Mouse (Mus musculus) small intestine, adult 2 months (tissue): ENCODE measurements around the gene Gabra2. TPM values are rescaled to one million over a fixed set of nuclear protein-coding genes. Genes with fewer than 3 reads are reported as not detected.

Experiments used
- H3K27ac ChIP-seq: fragments of 200-500 bp; 2 replicates; pipeline ENCODE4 v1.5.1; 2012; ENCODE audit warnings: low read depth, low read length, control low read depth, inconsistent platforms; ENCODE audit not compliant: insufficient read depth
- H3K27me3 ChIP-seq: fragments of 200-500 bp; 2 replicates; pipeline ENCODE4 v1.6.1; 2012; ENCODE audit warnings: mild to moderate bottlenecking, moderate library complexity, low read length, inconsistent platforms; ENCODE audit not compliant: control insufficient read depth, insufficient read depth
- H3K36me3 ChIP-seq: fragments of 200-500 bp; 2 replicates; pipeline ENCODE4 v1.6.1; 2012; ENCODE audit warnings: mild to moderate bottlenecking, low read length, control low read depth, inconsistent platforms; ENCODE audit not compliant: control insufficient read depth, insufficient read depth
- H3K4me1 ChIP-seq: fragments of 200-500 bp; 2 replicates; pipeline ENCODE4 v1.6.1; 2012; ENCODE audit warnings: low read length, inconsistent platforms, mixed read lengths; ENCODE audit not compliant: control insufficient read depth, insufficient read depth, insufficient read length
- H3K4me3 ChIP-seq: fragments of 200-500 bp; 2 replicates; pipeline ENCODE4 v1.5.1; 2012; ENCODE audit warnings: low read depth, mild to moderate bottlenecking, control low read depth, inconsistent platforms, low read length, moderate library complexity
- CTCF ChIP-seq: fragments of 200-500 bp; IDR thresholded peaks from 2 replicates; pipeline ENCODE4 v1.5.1; 2012; ENCODE audit warnings: low read depth, mild to moderate bottlenecking, control low read depth, inconsistent platforms, low read length, moderate library complexity, mixed read lengths; ENCODE audit not compliant: insufficient replicate concordance, insufficient read length; ENCODE audit errors: extremely low read depth
- POLR2A ChIP-seq: fragments of 200-500 bp; IDR thresholded peaks from 2 replicates; pipeline ENCODE4 v1.6.1; 2012; ENCODE audit warnings: low read depth, mild to moderate bottlenecking, control low read depth, inconsistent platforms, low read length, moderate library complexity
- WGBS: fragments of 180-500 bp; shearing (Covaris S2); methylation state at CpG from one replicate; pipeline ENCODE4 v1.1.7; 2018; 5-methylcytosine and 5-hydroxymethylcytosine counted together
- polyA plus RNA-seq: library from polyadenylated mRNA; depleted of rRNA; stranded (reverse); fragments of >200 nt; gene quantifications from 2 replicates; pipeline ENCODE4 v1.2.3, GENCODE M21; 2012

Gene Gabra2
- polyA plus RNA-seq, 1 experiment: not detected

- no peaks in the 10 kb centered on the region for H3K4me1 ChIP-seq
- no peak overlapping the region for H3K4me3 ChIP-seq
- no peaks in the 10 kb centered on the region for H3K27me3 ChIP-seq
- no peaks in the 10 kb centered on the region for H3K36me3 ChIP-seq
- H3K27ac ChIP-seq: no peak overlapping the region
- TF ChIP-seq POLR2A: no peak
- TF ChIP-seq CTCF: no peak
Observed at GRCm38 (mm10) chr5:71092475-71092874, 3.2 kb downstream of the Gabra2 start.

- no peaks in the 10 kb centered on the region for H3K36me3 ChIP-seq
- no peaks in the 10 kb centered on the region for H3K27me3 ChIP-seq
- 75% methylated on average over 2 of the region's 2 CpGs for WGBS
- no peaks in the 10 kb centered on the region for H3K4me1 ChIP-seq
- no peak overlapping the region for H3K4me3 ChIP-seq
- H3K27ac ChIP-seq: no peak overlapping the region
- TF ChIP-seq POLR2A (no peak), CTCF (no peak)
Observed at GRCm38 (mm10) chr5:71091926-71092325, 3.7 kb downstream of the Gabra2 start.

- Histone ChIP-seq H3K4me3 (no peak overlapping the region), H3K36me3 (no peaks in the 10 kb centered on the region), H3K27me3 (no peaks in the 10 kb centered on the region), H3K4me1 (no peaks in the 10 kb centered on the region), H3K27ac (no peak overlapping the region)
- TF ChIP-seq CTCF (no peak), POLR2A (no peak)
- 84% methylated on average over 5 of the region's 5 CpGs for WGBS
Observed at GRCm38 (mm10) chr5:71078861-71079260, 16.8 kb downstream of the Gabra2 start.

- H3K4me3 ChIP-seq: no peak overlapping the region
- no peak overlapping the region for H3K27ac ChIP-seq
- H3K4me1 ChIP-seq: no peaks in the 10 kb centered on the region
- no peaks in the 10 kb centered on the region for H3K27me3 ChIP-seq
- TF ChIP-seq POLR2A (no peak), CTCF (no peak)
- no peaks in the 10 kb centered on the region for H3K36me3 ChIP-seq
- 51% methylated on average over 3 of the region's 3 CpGs for WGBS
Observed at GRCm38 (mm10) chr5:71061696-71062095, 34.0 kb downstream of the Gabra2 start.

- TF ChIP-seq CTCF: no peak
- no peaks in the 10 kb centered on the region for H3K36me3 ChIP-seq
- no peak overlapping the region for H3K4me3 ChIP-seq
- 81% methylated on average over 7 of the region's 7 CpGs for WGBS
- H3K27ac ChIP-seq: no peak overlapping the region
- H3K4me1 ChIP-seq: no peaks in the 10 kb centered on the region
- H3K27me3 ChIP-seq: no peaks in the 10 kb centered on the region
Observed at GRCm38 (mm10) chr5:71058047-71058446, 37.6 kb downstream of the Gabra2 start.

GRCm38 (mm10) chr5:71037352-71037751 is 58.3 kb downstream of the Gabra2 start:
- H3K36me3 ChIP-seq: no peaks in the 10 kb centered on the region
- WGBS: 54% methylated on average over 3 of the region's 3 CpGs
- no peak for TF ChIP-seq CTCF
- no peak for TF ChIP-seq POLR2A
- no peaks in the 10 kb centered on the region for H3K27me3 ChIP-seq
- no peaks in the 10 kb centered on the region for H3K4me1 ChIP-seq
- H3K4me3 ChIP-seq: no peak overlapping the region
- no peak overlapping the region for H3K27ac ChIP-seq

- TF ChIP-seq POLR2A (no peak), CTCF (no peak)
- H3K4me3 ChIP-seq: no peak overlapping the region
- WGBS: 69% methylated on average over 4 of the region's 4 CpGs
- no peaks in the 10 kb centered on the region for H3K4me1 ChIP-seq
- no peak overlapping the region for H3K27ac ChIP-seq
- no peaks in the 10 kb centered on the region for H3K36me3 ChIP-seq
- no peaks in the 10 kb centered on the region for H3K27me3 ChIP-seq
Observed at GRCm38 (mm10) chr5:71025956-71026355, 69.7 kb downstream of the Gabra2 start.

GRCm38 (mm10) chr5:71011751-71012150 is 83.9 kb downstream of the Gabra2 start:
- TF ChIP-seq CTCF (no peak), POLR2A (no peak)
- no peak overlapping the region for H3K27ac ChIP-seq
- H3K4me1 ChIP-seq: no peaks in the 10 kb centered on the region
- WGBS: 63% methylated on average over 2 of the region's 2 CpGs
- H3K4me3 ChIP-seq: no peak overlapping the region
- no peaks in the 10 kb centered on the region for H3K27me3 ChIP-seq
- no peaks in the 10 kb centered on the region for H3K36me3 ChIP-seq
